Mouse (Mus musculus): ENCODE results near the gene Zbtb20.

GRCm38 (mm10) chr16:43545261-43545660 is 669.6 kb downstream of the Zbtb20 start:
- TF ChIP-seq POLR2A (IDR thresholded peaks at IDR 0.05; ENCODE audit: borderline replicate concordance, control insufficient read depth, low read depth, low read length) (no peak), CTCF (IDR thresholded peaks at IDR 0.05; ENCODE audit: control insufficient read depth, insufficient read depth, low read length) (no peak)

All from bone marrow, adult 2 months (tissue).